Mouse (Mus musculus) stomach, embryonic 16.5 days (tissue): ENCODE results near the gene Methig1. TPM values are rescaled to one million over a fixed set of nuclear protein-coding genes. Genes with fewer than 3 reads are reported as not detected.
A peak's percentile ranks its signal among the peaks of the same experiment; 100 is the strongest.
"Not testable (repeated sequence)": the region's sequence is repeated elsewhere in the genome, so short reads cannot be mapped to it uniquely, and the experiment has no call there.

Experiments
- ATAC-seq: fragments of 200-750 bp; cut with Nextera tagmentation; 2 replicates; pipeline ENCODE4 v1.8.0; 2017; ENCODE audit warnings: moderate number of reproducible peaks, moderate TSS enrichment; ENCODE audit not compliant: insufficient read depth, low FRiP score
- H3K27ac ChIP-seq: fragments of 300-500 bp; sonication (generic); 2 replicates; pipeline ENCODE4 v1.5.1; 2014; ENCODE audit warnings: low read length
- H3K27me3 ChIP-seq: fragments of 300-500 bp; sonication (generic); 2 replicates; pipeline ENCODE4 v1.6.1; 2014; ENCODE audit warnings: low read length, control low read depth, mixed read lengths; ENCODE audit not compliant: control insufficient read depth, insufficient read depth
- H3K36me3 ChIP-seq: fragments of 300-500 bp; sonication (generic); 2 replicates; pipeline ENCODE4 v1.6.1; 2014; ENCODE audit warnings: low read length; ENCODE audit not compliant: control insufficient read depth, insufficient read depth
- H3K4me1 ChIP-seq: fragments of 300-500 bp; sonication (generic); 2 replicates; pipeline ENCODE4 v1.6.1; 2014; ENCODE audit warnings: low read length, control low read depth, mixed read lengths; ENCODE audit not compliant: control insufficient read depth, insufficient read depth
- H3K4me2 ChIP-seq: fragments of 300-500 bp; sonication (generic); 2 replicates; pipeline ENCODE4 v1.6.1; 2014; ENCODE audit warnings: low read depth, low read length, mixed read lengths
- H3K4me3 ChIP-seq: fragments of 300-500 bp; sonication (generic); replicated peaks from 2 replicates; pipeline ENCODE4 v1.5.1; 2014; ENCODE audit warnings: mild to moderate bottlenecking, low read length
- H3K9ac ChIP-seq: fragments of 300-500 bp; sonication (generic); 2 replicates; pipeline ENCODE4 v1.6.1; 2014; ENCODE audit warnings: low read length
- H3K9me3 ChIP-seq: fragments of 300-500 bp; sonication (generic); replicated peaks from 2 replicates; pipeline ENCODE4 v1.6.1; 2016; ENCODE audit warnings: low read length, control low read depth; ENCODE audit not compliant: control insufficient read depth
- WGBS: fragments of 180-500 bp; shearing (Covaris S2); extraction: QIAGEN DNeasy Blood & Tissue Kit; methylation state at CpG from one replicate; pipeline ENCODE4 v1.1.7; 2014; 5-methylcytosine and 5-hydroxymethylcytosine counted together
- polyA plus RNA-seq: library from polyadenylated mRNA; unstranded; fragments of >200 nt; fragmentation: Nextera tagmentation; extraction: Ambion mirVana; gene quantifications from 2 replicates; pipeline ENCODE4 v1.2.1, GENCODE M21; 2015

Methig1 gene
- polyA plus RNA-seq, 1 experiment from 2014 or later: 0.09 TPM

GRCm38 (mm10) chr15:100334629-100335028 is 18.3 kb upstream of the Methig1 start, which contains the start of gene Mettl7a3:
Mettl7a3 (plus strand) TSS chr15:100334929.
- Histone ChIP-seq H3K36me3 (no peaks in the 10 kb centered on the region), H3K9ac (no peak within 1 kb of the TSS), H3K9me3 (no peaks in the 10 kb centered on the region), H3K4me3 (no peak within 1 kb of the TSS), H3K27ac (no peak within 1 kb of the TSS), H3K4me1 (no peaks in the 10 kb centered on the region), H3K27me3 (no peaks in the 10 kb centered on the region), H3K4me2 (no peak within 1 kb of the TSS)
- 78% methylated on average over 10 of the region's 10 CpGs for WGBS
- no peak for ATAC-seq

DNA sequence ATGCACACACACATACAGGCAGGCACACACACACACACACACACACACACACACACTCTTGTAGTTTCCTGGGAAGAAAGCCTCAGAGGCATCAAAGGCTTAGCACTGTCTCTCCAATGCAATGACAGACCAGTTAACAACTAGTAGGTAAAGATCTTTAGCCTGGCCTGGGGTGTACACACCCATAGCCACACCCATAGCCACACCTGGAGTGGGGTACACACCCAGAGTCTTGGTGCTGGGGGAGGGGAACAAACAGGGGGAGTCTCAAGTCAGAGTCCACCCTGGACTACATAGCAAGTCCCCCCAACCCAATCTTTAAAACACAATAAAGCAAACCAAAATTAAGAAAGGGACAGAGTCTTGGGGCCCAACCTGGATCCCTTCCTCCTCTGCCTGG is 15.6 kb upstream of the Methig1 start:
- H3K4me2 ChIP-seq, H3K4me1 ChIP-seq, H3K27me3 ChIP-seq, H3K4me3 ChIP-seq, H3K27ac ChIP-seq, H3K9me3 ChIP-seq, H3K36me3 ChIP-seq, H3K9ac ChIP-seq: not testable (repeated sequence)
- ATAC-seq: 0 out of 2 replicates have a peak, but pooled peaks have one; percentile 52

DNA sequence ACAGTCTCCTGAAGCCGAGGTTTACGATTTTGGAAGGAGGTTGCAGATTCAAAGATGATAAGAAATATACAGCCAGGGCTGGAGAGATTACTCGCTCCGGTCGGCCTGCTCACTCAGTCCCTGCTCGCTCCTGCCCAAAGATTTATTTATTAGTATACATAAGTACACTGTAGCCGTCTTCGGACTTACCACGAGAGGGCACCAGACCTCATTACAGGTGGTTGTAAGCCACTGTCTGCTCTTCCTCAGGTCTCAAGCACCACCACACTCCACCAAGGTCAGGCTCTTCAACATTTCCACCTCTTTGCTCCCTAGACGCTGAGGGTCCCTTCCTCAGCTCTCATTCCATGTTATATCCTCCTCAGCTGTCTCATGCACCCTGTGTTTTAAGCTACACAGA is 15.1 kb upstream of the Methig1 start:
- ATAC-seq: not testable (repeated sequence)
- WGBS: 16% methylated on average over 6 of the region's 10 CpGs

DNA sequence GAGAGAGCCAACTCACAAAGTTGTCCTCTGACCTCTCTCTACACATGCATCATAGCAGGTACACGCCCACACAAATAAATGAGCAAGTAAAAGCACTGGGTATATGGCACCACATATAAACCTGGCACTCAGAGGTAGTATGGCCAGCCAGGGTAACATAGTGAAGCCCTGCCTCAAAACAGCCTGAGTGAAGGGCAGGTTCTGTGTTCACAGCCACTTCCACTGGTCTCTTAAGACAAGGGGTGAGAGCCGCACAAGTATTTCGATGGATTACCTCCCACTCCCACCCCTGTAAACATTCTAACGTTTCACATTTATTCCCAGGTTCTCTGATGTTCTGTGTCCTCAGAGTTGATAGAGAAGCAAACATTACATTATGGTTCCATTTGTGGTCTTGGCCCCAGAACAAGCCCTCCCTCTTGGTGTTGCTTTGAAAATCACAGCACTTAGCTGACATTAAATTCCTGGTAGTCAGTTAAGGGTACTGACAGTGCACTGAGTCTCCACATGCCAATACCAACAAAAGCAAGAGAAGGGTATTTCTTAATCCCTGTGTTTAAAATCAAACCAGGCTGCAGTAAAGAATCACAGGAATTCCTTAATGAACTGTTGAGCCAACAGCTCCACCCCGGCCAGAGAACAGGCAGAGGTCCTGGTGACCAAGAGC is 11.5 kb upstream of the Methig1 start:
- H3K4me2 ChIP-seq, H3K27ac ChIP-seq: not testable (repeated sequence)

More for the DNA sequence above, 15.1 kb upstream of the Methig1 start:
- not testable (repeated sequence) for H3K36me3 ChIP-seq, H3K4me3 ChIP-seq, H3K9ac ChIP-seq, H3K27ac ChIP-seq, H3K4me2 ChIP-seq, H3K27me3 ChIP-seq, H3K9me3 ChIP-seq, H3K4me1 ChIP-seq

DNA sequence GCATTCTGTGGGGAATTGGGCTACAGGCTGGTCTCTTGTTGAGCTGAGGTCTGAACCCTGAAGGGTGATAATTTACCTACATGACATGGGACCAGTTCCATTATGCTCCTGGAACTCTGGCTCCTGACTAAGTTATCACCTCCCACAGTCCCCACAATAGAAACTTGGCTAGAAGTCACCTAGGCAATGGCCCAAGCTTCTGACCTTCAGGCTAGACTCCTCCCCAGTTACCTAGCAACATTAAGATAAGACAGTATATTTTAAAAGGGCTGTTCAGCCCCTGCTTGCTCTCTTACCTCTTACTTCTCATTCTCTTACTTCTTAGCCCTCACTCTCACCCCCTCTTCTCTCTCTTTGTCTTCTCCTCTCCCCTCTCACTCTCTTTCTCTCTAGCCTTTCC is 7.5 kb upstream of the Methig1 start:
- H3K9me3 ChIP-seq: no peaks in the 10 kb centered on the region
- no peak for ATAC-seq
- H3K27me3 ChIP-seq: no peaks in the 10 kb centered on the region
- no peak overlapping the region for H3K27ac ChIP-seq
- no peak overlapping the region for H3K9ac ChIP-seq
- H3K4me3 ChIP-seq: no peak overlapping the region
- no peaks in the 10 kb centered on the region for H3K36me3 ChIP-seq
- no peaks in the 10 kb centered on the region for H3K4me1 ChIP-seq
- H3K4me2 ChIP-seq: no peak overlapping the region

More for the DNA sequence above, 11.5 kb upstream of the Methig1 start:
- WGBS: 31% methylated on average over 4 of the region's 5 CpGs
- not testable (repeated sequence) for H3K27me3 ChIP-seq, ATAC-seq, H3K4me1 ChIP-seq, H3K9ac ChIP-seq, H3K4me3 ChIP-seq, H3K9me3 ChIP-seq, H3K36me3 ChIP-seq

- no peak for ATAC-seq
- Histone ChIP-seq H3K4me2 (no peak overlapping the region), H3K4me3 (no peak overlapping the region), H3K4me1 (no peaks in the 10 kb centered on the region), H3K36me3 (no peaks in the 10 kb centered on the region), H3K27ac (no peak overlapping the region), H3K9me3 (no peaks in the 10 kb centered on the region), H3K27me3 (no peaks in the 10 kb centered on the region), H3K9ac (no peak overlapping the region)
- 64% methylated on average over 13 of the region's 14 CpGs for WGBS
Measured at GRCm38 (mm10) chr15:100346761-100347160, 6.2 kb upstream of the Methig1 start.

- Histone ChIP-seq H3K9ac (no peak overlapping the region), H3K27me3 (no peaks in the 10 kb centered on the region), H3K36me3 (no peaks in the 10 kb centered on the region), H3K9me3 (no peaks in the 10 kb centered on the region), H3K4me1 (no peaks in the 10 kb centered on the region), H3K4me3 (no peak overlapping the region), H3K4me2 (no peak overlapping the region), H3K27ac (no peak overlapping the region)
- 14% methylated on average over 2 of the region's 2 CpGs for WGBS
- no peak for ATAC-seq
Measured at GRCm38 (mm10) chr15:100349496-100349895, 3.5 kb upstream of the Methig1 start.

DNA sequence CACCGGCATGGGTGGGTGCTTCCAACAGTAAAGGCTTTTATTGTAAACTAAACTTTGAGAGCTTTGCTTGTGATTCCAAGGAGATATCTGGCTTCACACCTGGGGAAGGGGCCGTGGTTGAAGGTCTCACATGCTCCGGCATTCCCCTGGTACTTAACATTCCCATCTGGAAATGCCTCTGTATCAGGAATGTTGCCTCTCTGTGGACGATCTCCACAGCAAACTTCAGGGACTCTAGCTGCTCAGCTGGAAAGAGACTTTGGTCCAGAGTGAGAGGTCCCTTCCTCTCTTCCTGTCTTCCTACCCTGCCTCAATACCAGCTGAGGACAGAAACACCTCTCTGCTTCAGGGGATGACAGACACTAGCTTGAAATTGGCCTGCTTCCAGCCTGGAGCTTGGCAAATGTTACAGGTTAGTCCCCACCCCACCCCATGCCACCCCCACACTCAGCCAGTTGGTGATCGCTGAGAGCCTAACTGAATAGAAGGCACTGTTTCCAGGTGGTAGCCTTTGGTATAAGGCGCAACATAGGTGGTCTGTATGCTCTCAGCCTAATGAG is 1.4 kb upstream of the Methig1 start:
- no peaks in the 10 kb centered on the region for H3K4me1 ChIP-seq
- no peak overlapping the region for H3K27ac ChIP-seq
- WGBS: 53% methylated on average over 6 of the region's 6 CpGs
- no peak overlapping the region for H3K9ac ChIP-seq
- no peaks in the 10 kb centered on the region for H3K36me3 ChIP-seq
- H3K4me3 ChIP-seq: no peak overlapping the region
- no peaks in the 10 kb centered on the region for H3K27me3 ChIP-seq
- no peaks in the 10 kb centered on the region for H3K9me3 ChIP-seq
- no peak overlapping the region for H3K4me2 ChIP-seq
- no peak for ATAC-seq

DNA sequence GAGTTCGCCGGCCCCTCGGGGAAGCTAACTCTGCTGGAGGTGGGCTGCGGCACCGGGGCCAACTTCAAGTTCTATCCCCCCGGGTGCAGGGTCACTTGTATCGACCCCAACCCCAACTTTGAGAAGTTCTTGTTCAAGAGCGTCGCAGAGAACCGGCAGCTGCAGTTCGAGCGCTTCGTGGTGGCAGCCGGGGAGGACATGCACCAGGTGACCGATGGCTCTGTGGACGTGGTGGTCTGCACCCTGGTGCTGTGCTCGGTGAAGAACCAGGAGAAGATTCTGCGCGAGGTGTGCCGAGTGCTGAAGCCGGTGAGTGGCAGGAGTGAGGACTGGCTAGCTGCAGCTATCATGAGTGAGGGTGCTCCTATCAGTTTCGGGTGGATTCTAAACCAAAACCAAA is 450 bp downstream of the Methig1 start:
- not testable (repeated sequence) for H3K4me3 ChIP-seq, H3K9ac ChIP-seq, H3K36me3 ChIP-seq, H3K9me3 ChIP-seq, H3K27ac ChIP-seq, H3K4me1 ChIP-seq, H3K4me2 ChIP-seq, H3K27me3 ChIP-seq, ATAC-seq
- 90% methylated on average over 12 of the region's 22 CpGs for WGBS
